In the genomic region with DNA sequence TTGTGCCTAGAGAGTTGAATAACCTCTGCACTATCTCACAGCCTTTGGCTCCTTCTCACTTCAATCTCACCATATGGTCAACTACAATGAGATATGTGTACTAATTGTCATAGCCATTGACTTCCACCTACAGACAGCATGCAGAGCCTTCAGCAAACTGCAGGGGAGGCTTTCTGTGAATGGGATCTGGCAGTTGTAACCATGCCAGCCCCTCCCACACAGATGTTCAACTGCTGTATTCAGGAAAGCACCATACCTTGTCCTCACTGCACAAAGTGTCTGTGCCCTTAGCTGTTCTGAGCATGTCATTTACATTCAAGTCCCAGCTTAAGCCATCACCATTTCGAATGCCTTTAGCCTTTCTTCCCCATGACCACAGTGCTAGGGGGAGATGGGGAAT, we compare ENCODE assay signal across 21 mouse cellular contexts. TPM values are rescaled to one million over a fixed set of nuclear protein-coding genes. Genes with fewer than 3 reads are reported as not detected.
DNase-seq lines count a peak whose midpoint lies in the region; ATAC-seq and TF ChIP-seq lines count a peak whose summit lies in the region.
"Had no signal": no experiment of that assay in that cellular context is flagged by ENCODE, and none has a peak within 500 bp of the region (broad histone marks: within the 10 kb centered on the region; RNA-seq: fewer than 3 reads in every experiment).

No protein-coding gene starts in this region.

- peak; percentile 46 for DNase-seq in liver, adult 2 months (ENCODE audit: extremely low read depth, low read depth, low spot score)
- DNase-seq in CH12.LX (ENCODE audit: extremely low read depth), result peak; percentile 3
- DNase-seq in ES-CJ7 (ENCODE audit: low read depth, low spot score), result peak; percentile 9
- DNase-seq in gastrocnemius, adult 18-20 months (ENCODE audit: low spot score), result no peak
- no peak for DNase-seq in right cerebral cortex, postnatal 4 days
- DNase-seq: adrenal gland, postnatal 10 days; B cell, adult 2 months; cerebellum, adult 11 months; cerebellum, adult 8-10 months; cerebellum, postnatal 14 days; gastrocnemius, postnatal 10 days; heart, adult 18-20 months; heart, postnatal 10 days; heart, postnatal 4 days had no signal

- no peaks in the 10 kb centered on the region for H3K9me3 ChIP-seq in liver, embryonic 12.5 days (replicated peaks)
- H3K9me3 ChIP-seq in CH12.LX (replicated peaks; ENCODE audit: low read length), result no peaks in the 10 kb centered on the region
- H3K9me3 ChIP-seq: embryonic facial prominence, embryonic 12.5 days; forebrain, embryonic 15.5 days; heart, embryonic 10.5 days; hindbrain, embryonic 12.5 days had no signal

- dilution Hi-C loops in CH12.LX (cut with MboI; ENCODE audit: extremely low pct_ligation_motif_present, extremely low pct_unique_long_range_greater_than_20kb, low sequenced_read_pairs), result no loop called here

- no peak for TF ChIP-seq RAD21 in CH12.LX (IDR thresholded peaks at IDR 0.05; ENCODE audit: low read depth, low read length)

- peak overlapping the region; percentile 77 for H3K27ac ChIP-seq in liver, adult 2 months (replicated peaks; ENCODE audit: insufficient read depth, low read depth, low read length)
- no peak overlapping the region for H3K27ac ChIP-seq in liver, embryonic 12.5 days
- no peak overlapping the region for H3K27ac ChIP-seq in CH12.LX (ENCODE audit: insufficient read depth, low read depth)
- H3K27ac ChIP-seq: embryonic facial prominence, embryonic 12.5 days; forebrain, embryonic 15.5 days; heart, embryonic 10.5 days; hindbrain, embryonic 12.5 days had no signal

- TF ChIP-seq EP300 in CH12.LX (IDR thresholded peaks at IDR 0.05; ENCODE audit: low read length), result no peak

- no peak for ATAC-seq in liver, embryonic 12.5 days
- ATAC-seq: CD4-positive, CD25-positive, alpha-beta regulatory T cell, adult 4 months; forebrain, embryonic 15.5 days; inflammation-experienced regulatory T-cells, adult 6 months had no signal

- H3K4me2 ChIP-seq in liver, embryonic 12.5 days, result no peak overlapping the region
- no peak overlapping the region for H3K4me2 ChIP-seq in CH12.LX (ENCODE audit: insufficient read depth, low read depth, poor library complexity, severe bottlenecking)
- H3K4me2 ChIP-seq: embryonic facial prominence, embryonic 12.5 days; forebrain, embryonic 15.5 days; hindbrain, embryonic 12.5 days had no signal

- H3K36me3 ChIP-seq in liver, adult 2 months (ENCODE audit: control insufficient read depth, insufficient read depth, low read length), result 0 out of 2 replicates have a peak, but pooled peaks cover 1% of the 10 kb centered on the region
- no peaks in the 10 kb centered on the region for H3K36me3 ChIP-seq in liver, embryonic 12.5 days
- no peaks in the 10 kb centered on the region for H3K36me3 ChIP-seq in CH12.LX (replicated peaks in 1 of 2; ENCODE audit: control insufficient read depth in 1 of 2, insufficient read depth in 1 of 2, low read length in 1 of 2)
- H3K36me3 ChIP-seq: embryonic facial prominence, embryonic 12.5 days; forebrain, embryonic 15.5 days; heart, embryonic 10.5 days; hindbrain, embryonic 12.5 days had no signal

- H3K9ac ChIP-seq in liver, adult 2 months (ENCODE audit: low read depth, low read length), result no peak overlapping the region
- no peak overlapping the region for H3K9ac ChIP-seq in liver, embryonic 12.5 days
- no peak overlapping the region for H3K9ac ChIP-seq in CH12.LX (ENCODE audit: insufficient read depth, low read depth)
- H3K9ac ChIP-seq: embryonic facial prominence, embryonic 12.5 days; forebrain, embryonic 15.5 days; hindbrain, embryonic 12.5 days had no signal

- H3K27me3 ChIP-seq in liver, adult 2 months (ENCODE audit: control insufficient read depth, insufficient read depth, low read length), result no peaks in the 10 kb centered on the region
- no peaks in the 10 kb centered on the region for H3K27me3 ChIP-seq in liver, embryonic 12.5 days (replicated peaks)
- H3K27me3 ChIP-seq in CH12.LX (replicated peaks), result no peaks in the 10 kb centered on the region
- H3K27me3 ChIP-seq: embryonic facial prominence, embryonic 12.5 days; forebrain, embryonic 15.5 days; hindbrain, embryonic 12.5 days had no signal

- no peak for TF ChIP-seq POLR2A in liver, adult 2 months (IDR thresholded peaks at IDR 0.05; ENCODE audit: extremely low read depth, insufficient read depth, low read length)
- TF ChIP-seq POLR2A in CH12.LX (IDR thresholded peaks at IDR 0.05; ENCODE audit: low read depth, low read length), result no peak

- 58% methylated on average over 1 of the region's 1 CpGs for WGBS in liver, adult 2 months
- 54% methylated on average over 1 of the region's 1 CpGs for WGBS in liver, embryonic 12.5 days (ENCODE audit: insufficient replicate concordance)

- in situ Hi-C loops in CH12.LX (cut with MboI; ENCODE audit: low pct_ligation_motif_present, low pct_unique_long_range_greater_than_20kb, low sequenced_read_pairs), result no loop called here

- H3K4me1 ChIP-seq in liver, adult 2 months (ENCODE audit: control insufficient read depth, insufficient read depth, low read length), result peaks cover 16% of the 10 kb centered on the region
- H3K4me1 ChIP-seq in liver, embryonic 12.5 days, result no peaks in the 10 kb centered on the region
- H3K4me1 ChIP-seq in CH12.LX (ENCODE audit: control insufficient read depth in 1 of 2, insufficient read depth in 2 of 2), result peaks cover 0 to 16% of the 10 kb centered on the region in 2 experiments; a peak in 2 of 4 replicates
- H3K4me1 ChIP-seq: embryonic facial prominence, embryonic 12.5 days; forebrain, embryonic 15.5 days; heart, embryonic 10.5 days; hindbrain, embryonic 12.5 days had no signal

- TF ChIP-seq CTCF in liver, adult 2 months (IDR thresholded peaks at IDR 0.05; ENCODE audit: low read depth, low read length), result no peak; the same call in 1 of the 2 replicates
- no peak for TF ChIP-seq CTCF in CH12.LX (conservative IDR thresholded peaks at IDR 0.05 in 1 of 2, IDR thresholded peaks at IDR 0.05 in 1 of 2; ENCODE audit: low read depth in 2 of 2, low read length in 2 of 2)

- peaks cover 22% of the 10 kb centered on the region for H3K79me2 ChIP-seq in liver, adult 2 months (ENCODE audit: control insufficient read depth, insufficient read depth, low read length)
- H3K79me2 ChIP-seq in CH12.LX (replicated peaks; ENCODE audit: control insufficient read depth, extremely low read depth, insufficient read depth, poor library complexity, severe bottlenecking), result no peaks in the 10 kb centered on the region

- no peak overlapping the region for H3K4me3 ChIP-seq in liver, adult 2 months (ENCODE audit: insufficient read depth, low read depth, low read length)
- H3K4me3 ChIP-seq in liver, embryonic 12.5 days, result no peak overlapping the region
- no peak overlapping the region for H3K4me3 ChIP-seq in CH12.LX (replicated peaks in 1 of 3; ENCODE audit: low read depth in 2 of 3, low read length in 2 of 3, poor library complexity in 1 of 3)
- H3K4me3 ChIP-seq: embryonic facial prominence, embryonic 12.5 days; forebrain, embryonic 15.5 days; heart, embryonic 10.5 days; hindbrain, embryonic 12.5 days had no signal

TF ChIP-seq in CH12.LX, 34 proteins besides CTCF, POLR2A, EP300 and RAD21:
- TF ChIP-seq MXI1 (IDR thresholded peaks at IDR 0.05; ENCODE audit: low read depth, low read length) (no peak), ZC3H11A (IDR thresholded peaks at IDR 0.05; ENCODE audit: low read depth, low read length) (no peak), NRF1 (IDR thresholded peaks at IDR 0.05; ENCODE audit: low read depth, low read length) (no peak), ZKSCAN1 (IDR thresholded peaks at IDR 0.05; ENCODE audit: borderline replicate concordance, low read depth, low read length) (no peak), MAZ (IDR thresholded peaks at IDR 0.05; ENCODE audit: low read depth, low read length) (no peak), SMC3 (IDR thresholded peaks at IDR 0.05; ENCODE audit: low read depth, low read length) (no peak), PAX5 (IDR thresholded peaks at IDR 0.05; ENCODE audit: low read length) (no peak), RCOR1 (conservative IDR thresholded peaks at IDR 0.05; ENCODE audit: low read depth, low read length) (no peak), MAX (IDR thresholded peaks at IDR 0.05; ENCODE audit: low read length) (no peak), MEF2A (IDR thresholded peaks at IDR 0.05; ENCODE audit: borderline replicate concordance, low read depth, low read length) (no peak), KAT2A (IDR thresholded peaks at IDR 0.05; ENCODE audit: insufficient replicate concordance, low read length) (no peak), POLR2AphosphoS2 (IDR thresholded peaks at IDR 0.05; ENCODE audit: low read depth, low read length) (no peak), ZNF384 (IDR thresholded peaks at IDR 0.05; ENCODE audit: low read depth, low read length) (no peak), MYC (IDR thresholded peaks at IDR 0.05; ENCODE audit: low read depth, low read length) (no peak), UBTF (IDR thresholded peaks at IDR 0.05; ENCODE audit: low read depth, low read length) (no peak), SIN3A (IDR thresholded peaks at IDR 0.05; ENCODE audit: low read length) (no peak), ZMIZ1 (IDR thresholded peaks at IDR 0.05; ENCODE audit: low read depth, low read length) (no peak), TCF12 (IDR thresholded peaks at IDR 0.05; ENCODE audit: low read depth, low read length) (no peak), HCFC1 (IDR thresholded peaks at IDR 0.05; ENCODE audit: low read depth, low read length) (no peak), BHLHE40 (IDR thresholded peaks at IDR 0.05; ENCODE audit: low read depth, low read length) (no peak)

RNA-seq across cellular contexts. Expression of a gene that starts 14.2 kb away (rescaled TPM):
- total RNA-seq in liver, adult 2 months (2014; rRNA removed), result 67.7 and 72.0 TPM in 2 replicates
- 13.5 and 13.9 TPM in 2 replicates for polyA plus RNA-seq in liver, adult 2 months (2012; rRNA removed)
- polyA plus RNA-seq in liver, embryonic 12.5 days (2016; fragmentation: Nextera tagmentation; extraction: Ambion mirVana), result 6.0 and 6.1 TPM in 2 replicates
- 0.13 and 0.34 TPM in 2 replicates for total RNA-seq in CH12.LX (2012; rRNA removed)
- total RNA-seq in CH12.LX (2014; rRNA removed), result 0.26 and 0.39 TPM in 2 replicates
- polyA plus RNA-seq in CH12.LX (2012; ENCODE audit: insufficient read length, low read depth), result 0.53 TPM in 2 replicates
- total RNA-seq in gastrocnemius, adult 18-20 months (2021), result 10 to 100 TPM in 1 of 2 experiments, 1 to 10 TPM in 1; 9.9 to 10.3 TPM

Comparison
In these comparisons a context has a peak if more than half of its experiments do, and no peak if none do; other contexts are left out.
1. DNase-seq: peak in liver, adult 2 months (single experiment), CH12.LX (single experiment) and ES-CJ7 (single experiment); none in gastrocnemius, adult 18-20 months (single experiment) and right cerebral cortex, postnatal 4 days (single experiment).
2. RNA of a gene that starts 14.2 kb away (total RNA-seq): 67.7 to 72.0 TPM in liver, adult 2 months and 9.9 to 10.3 TPM in gastrocnemius, adult 18-20 months; 0.13 to 0.39 TPM in CH12.LX; every median in the first group is over 4 times any median in the second.